Mouse (Mus musculus) bone marrow, adult 2 months (tissue): ENCODE results near the gene Actn1.

Experiments used
- CTCF ChIP-seq: fragments of 200-500 bp; IDR thresholded peaks from 2 replicates; pipeline ENCODE4 v1.5.1; 2011; ENCODE audit warnings: low read length, control low read depth; ENCODE audit not compliant: control insufficient read depth, insufficient read depth
- POLR2A ChIP-seq: fragments of 200-500 bp; IDR thresholded peaks from 2 replicates; pipeline ENCODE4 v1.6.1; 2011; ENCODE audit warnings: low read depth, mild to moderate bottlenecking, control low read depth, low read length, borderline replicate concordance; ENCODE audit not compliant: control insufficient read depth

DNA sequence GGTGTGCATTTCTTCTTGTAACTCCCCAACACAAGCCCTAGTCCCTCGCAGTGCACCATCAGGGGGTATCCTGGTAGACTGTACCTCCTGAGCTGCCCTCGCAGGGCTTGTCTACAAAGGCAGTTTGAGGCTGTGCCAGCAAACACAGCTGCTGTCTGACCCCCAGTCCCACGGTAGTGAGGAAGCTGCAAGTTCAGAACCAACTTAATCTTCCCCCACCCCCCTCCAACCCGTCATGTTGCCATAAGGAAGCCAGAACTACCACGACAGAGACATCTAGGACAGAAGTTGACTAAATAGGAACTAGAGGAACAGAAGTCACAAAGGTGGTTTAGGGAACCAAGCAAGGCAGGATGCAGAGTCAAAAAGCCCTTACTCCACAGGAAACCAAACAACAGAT, 28.9 kb downstream of the Actn1 start:
- TF ChIP-seq CTCF (no peak), POLR2A (no peak)
